Mouse (Mus musculus): ENCODE measurements at regions not wholly inside any gene's neighbourhood (a gene's known extent, or its start where the extent isn't known, plus 50 kb on each side); places are given as distances from the start of the nearest gene placed in this dataset.

DNA sequence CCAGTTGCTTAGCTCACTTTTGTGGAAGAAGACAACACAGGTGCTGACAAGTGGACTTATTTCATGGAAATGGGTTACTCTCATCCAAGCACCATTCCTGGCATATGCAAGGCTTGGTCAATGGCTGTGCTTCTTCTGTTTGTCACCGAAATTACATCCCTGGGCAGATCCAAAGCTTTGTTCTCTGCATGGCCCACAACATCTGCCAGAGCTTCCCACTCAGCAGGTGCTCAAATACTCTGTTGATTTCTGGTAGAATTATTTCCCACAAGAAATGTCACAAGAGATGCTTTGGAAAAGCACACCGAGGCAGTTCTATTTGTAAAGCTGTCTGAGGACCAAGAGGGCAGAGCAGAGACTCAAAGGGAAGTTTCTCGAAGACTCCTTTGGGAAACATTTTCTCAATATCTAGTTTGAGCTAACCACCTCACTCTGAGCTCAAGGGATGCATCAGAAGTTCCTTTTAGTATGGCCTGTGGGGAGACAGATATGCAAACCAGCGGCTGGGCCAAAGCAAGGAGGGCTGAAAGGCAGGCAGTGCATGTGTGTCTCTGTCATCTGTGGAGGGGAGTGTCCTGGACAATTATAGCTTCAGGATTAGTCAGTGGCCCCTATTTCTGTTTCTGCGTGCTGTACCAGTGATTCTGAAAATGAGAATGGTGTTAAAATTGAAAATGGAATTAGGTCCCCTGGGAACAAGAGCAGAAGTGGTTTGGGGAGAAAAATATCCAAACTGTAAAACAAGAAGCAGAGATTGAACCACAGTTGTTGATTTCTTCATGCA, 69.5 kb upstream of the Clnk start:
- 0 out of 2 replicates have a peak, but pooled peaks cover 2% of the 10 kb centered on the region for H3K4me1 ChIP-seq (ENCODE audit: control insufficient read depth, insufficient read depth, low read length)
- TF ChIP-seq CTCF (IDR thresholded peaks at IDR 0.05; ENCODE audit: extremely low read depth, insufficient read depth, low read length) (no peak), POLR2A (IDR thresholded peaks at IDR 0.05; ENCODE audit: extremely low read depth, insufficient read depth, low read length) (no peak)
- H3K27ac ChIP-seq (ENCODE audit: insufficient read depth, low read length), result 0 out of 2 replicates have a peak overlapping the region, but pooled peaks have one; percentile 19
- H3K4me3 ChIP-seq (ENCODE audit: insufficient read depth, low read length), result no peak overlapping the region

DNA sequence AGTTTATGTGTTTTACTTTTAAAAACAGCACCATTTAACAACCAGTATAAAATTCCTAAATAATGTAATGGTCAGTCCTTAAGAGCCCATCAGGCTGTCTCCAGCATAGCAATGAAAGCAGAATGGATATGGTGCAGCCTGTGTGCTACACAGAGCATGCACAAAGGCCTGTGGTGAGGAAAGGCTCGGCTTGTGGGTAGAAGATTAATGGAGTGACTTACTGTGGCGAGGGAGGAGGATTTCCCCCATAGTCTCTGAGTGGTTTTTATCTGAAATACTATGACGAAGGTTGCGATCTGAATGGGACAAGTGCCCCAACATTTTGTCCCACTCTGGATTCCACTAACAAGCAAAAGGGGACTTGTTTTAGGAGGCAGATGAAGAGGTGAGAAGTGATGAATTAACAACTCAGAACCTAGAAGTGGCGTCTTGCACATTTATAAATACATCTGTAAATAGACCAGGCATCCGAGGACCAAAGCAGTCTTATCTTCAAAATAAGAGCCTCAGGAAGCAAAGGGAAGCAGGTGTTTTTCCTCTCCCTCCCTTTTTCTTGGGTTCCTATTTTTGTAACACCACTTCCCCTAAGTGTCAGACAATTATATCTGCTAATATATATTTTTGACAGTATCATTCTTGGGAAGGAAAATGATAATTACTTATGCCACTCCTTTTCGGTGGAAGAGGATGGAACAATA, 55.9 kb upstream of the Clnk start:
- Histone ChIP-seq H3K27ac (ENCODE audit: insufficient read depth, low read length) (no peak overlapping the region), H3K4me1 (ENCODE audit: control insufficient read depth, insufficient read depth, low read length) (no peaks in the 10 kb centered on the region), H3K4me3 (ENCODE audit: insufficient read depth, low read length) (no peak overlapping the region)
- TF ChIP-seq CTCF (IDR thresholded peaks at IDR 0.05; ENCODE audit: extremely low read depth, insufficient read depth, low read length) (no peak), POLR2A (IDR thresholded peaks at IDR 0.05; ENCODE audit: extremely low read depth, insufficient read depth, low read length) (no peak)

DNA sequence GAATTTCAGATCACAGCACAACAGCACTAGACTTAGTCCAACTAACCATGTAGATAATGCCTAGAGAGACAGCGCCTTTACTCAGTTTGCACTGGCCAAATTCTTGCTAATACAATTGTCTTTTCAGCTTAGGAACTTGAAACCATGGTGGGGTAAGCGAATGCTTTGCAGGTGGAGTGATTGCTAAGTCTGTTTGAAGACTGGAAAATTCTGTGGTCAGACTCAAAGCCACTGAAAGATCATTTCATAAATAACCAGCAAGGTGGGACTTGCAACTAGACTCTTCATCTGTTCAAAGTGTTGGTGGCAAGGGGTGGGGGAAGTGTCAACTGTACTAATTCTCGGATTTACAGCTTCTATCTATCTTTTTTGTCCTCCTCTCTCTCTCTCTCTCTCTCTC, 50.4 kb upstream of the Clnk start:
- TF ChIP-seq POLR2A (IDR thresholded peaks at IDR 0.05; ENCODE audit: extremely low read depth, insufficient read depth, low read length), result no peak
- TF ChIP-seq CTCF (IDR thresholded peaks at IDR 0.05; ENCODE audit: extremely low read depth, insufficient read depth, low read length), result no peak
- Histone ChIP-seq H3K4me1 (ENCODE audit: control insufficient read depth, insufficient read depth, low read length) (no peaks in the 10 kb centered on the region), H3K27ac (ENCODE audit: insufficient read depth, low read length) (no peak overlapping the region), H3K4me3 (ENCODE audit: insufficient read depth, low read length) (no peak overlapping the region)

Data from cortical plate, adult 2 months (tissue).